Mouse (Mus musculus) heart, adult 10 weeks (tissue): ENCODE data around the gene Fndc3a. TPM values are rescaled to one million over a fixed set of nuclear protein-coding genes. Genes with fewer than 3 reads are reported as not detected.

Source experiments
- polyA plus RNA-seq: library from polyadenylated mRNA; stranded (reverse); fragments of 350-450 nt; fragmentation: Illumina TruSeq; extraction: RNeasy Lipid Tissue Mini Kit (QIAGEN cat#74804); gene quantifications from one replicate; pipeline ENCODE4 v1.2.3, GENCODE M21; 2014; ENCODE audit warnings: low read depth, low replicate concordance

Gene Fndc3a
- 9.1 TPM for polyA plus RNA-seq

GRCm38 (mm10) chr14:72709710-72710340, at the start of gene Fndc3a:
Fndc3a (minus strand) TSS chr14:72710003.

GRCm38 (mm10) chr14:72491738-72492137, 218.1 kb downstream of the Fndc3a start, which contains the start of gene Gm9195:
Gm9195 (minus strand) TSS chr14:72491838.

Other genes starting within 250 kb of the Fndc3a start
- not detected for gene Gm9195, start 218.2 kb downstream of the Fndc3a start, polyA plus RNA-seq